Mouse (Mus musculus) midbrain, embryonic 13.5 days (tissue): ENCODE measurements around the gene Sost. TPM values are rescaled to one million over a fixed set of nuclear protein-coding genes. Genes with fewer than 3 reads are reported as not detected.

Source experiments
- ATAC-seq: fragments of 200-750 bp; cut with Nextera tagmentation; 2 replicates; pipeline ENCODE4 v1.8.0; 2017; ENCODE audit warnings: mild to moderate bottlenecking, moderate TSS enrichment, moderate library complexity
- H3K27ac ChIP-seq: fragments of 300-500 bp; sonication (generic); 2 replicates; pipeline ENCODE4 v1.5.1; 2015; ENCODE audit warnings: inconsistent platforms, mild to moderate bottlenecking, moderate library complexity
- H3K27me3 ChIP-seq: fragments of 300-500 bp; sonication (generic); 2 replicates; pipeline ENCODE4 v1.6.1; 2015; ENCODE audit warnings: mild to moderate bottlenecking, inconsistent platforms
- H3K36me3 ChIP-seq: fragments of 300-500 bp; sonication (generic); 2 replicates; pipeline ENCODE4 v1.6.1; 2015; ENCODE audit warnings: mild to moderate bottlenecking, inconsistent platforms
- H3K4me1 ChIP-seq: fragments of 300-500 bp; sonication (generic); replicated peaks from 2 replicates; pipeline ENCODE4 v1.6.1; 2015; ENCODE audit warnings: inconsistent platforms
- H3K4me2 ChIP-seq: fragments of 300-500 bp; sonication (generic); replicated peaks from 2 replicates; pipeline ENCODE4 v1.6.1; 2015; ENCODE audit warnings: moderate library complexity, mild to moderate bottlenecking, inconsistent platforms
- H3K4me3 ChIP-seq: fragments of 300-500 bp; sonication (generic); replicated peaks from 2 replicates; pipeline ENCODE4 v1.5.1; 2015; ENCODE audit warnings: mild to moderate bottlenecking, inconsistent platforms
- H3K9ac ChIP-seq: fragments of 300-500 bp; sonication (generic); replicated peaks from 2 replicates; pipeline ENCODE4 v1.6.1; 2015; ENCODE audit warnings: mild to moderate bottlenecking, inconsistent platforms
- H3K9me3 ChIP-seq: fragments of 300-500 bp; sonication (generic); 2 replicates; pipeline ENCODE4 v1.6.1; 2016; ENCODE audit warnings: mild to moderate bottlenecking, inconsistent platforms
- WGBS: fragments of 180-500 bp; shearing (Covaris S2); methylation state at CpG from one replicate; pipeline ENCODE4 v1.1.7; 2015; 5-methylcytosine and 5-hydroxymethylcytosine counted together
- polyA plus RNA-seq: library from polyadenylated mRNA; unstranded; fragments of >200 nt; fragmentation: Nextera tagmentation; extraction: Ambion mirVana; gene quantifications from 2 replicates; pipeline ENCODE4 v1.2.1, GENCODE M21; 2015

Gene Sost
- polyA plus RNA-seq, 1 experiment from 2014 or later = 0.07 TPM

- H3K9ac ChIP-seq = no peak overlapping the region
- no peaks in the 10 kb centered on the region for H3K36me3 ChIP-seq
- H3K27me3 ChIP-seq = peaks cover 34% of the 10 kb centered on the region
- no peak overlapping the region for H3K4me2 ChIP-seq
- 90% methylated on average over 3 of the region's 3 CpGs for WGBS
- H3K9me3 ChIP-seq = no peaks in the 10 kb centered on the region
- H3K4me3 ChIP-seq = no peak overlapping the region
- H3K27ac ChIP-seq = no peak overlapping the region
- peaks cover 11% of the 10 kb centered on the region for H3K4me1 ChIP-seq
- ATAC-seq = no peak
Measured at GRCm38 (mm10) chr11:101935743-101936142, 31.1 kb downstream of the Sost start.

GRCm38 (mm10) chr11:101931978-101932377, 34.8 kb downstream of the Sost start:
- no peak for ATAC-seq
- no peak overlapping the region for H3K4me3 ChIP-seq
- no peak overlapping the region for H3K27ac ChIP-seq
- H3K36me3 ChIP-seq = no peaks in the 10 kb centered on the region
- H3K9me3 ChIP-seq = no peaks in the 10 kb centered on the region
- H3K9ac ChIP-seq = no peak overlapping the region
- peaks cover 10% of the 10 kb centered on the region for H3K4me1 ChIP-seq
- H3K4me2 ChIP-seq = no peak overlapping the region
- 52% methylated on average over 4 of the region's 4 CpGs for WGBS
- peaks cover 23% of the 10 kb centered on the region for H3K27me3 ChIP-seq

GRCm38 (mm10) chr11:101928030-101928762, 38.6 kb downstream of the Sost start:
- no peak overlapping the region for H3K4me3 ChIP-seq
- 33% methylated on average over 25 of the region's 25 CpGs for WGBS
- H3K4me1 ChIP-seq = peaks cover 7% of the 10 kb centered on the region

DNA sequence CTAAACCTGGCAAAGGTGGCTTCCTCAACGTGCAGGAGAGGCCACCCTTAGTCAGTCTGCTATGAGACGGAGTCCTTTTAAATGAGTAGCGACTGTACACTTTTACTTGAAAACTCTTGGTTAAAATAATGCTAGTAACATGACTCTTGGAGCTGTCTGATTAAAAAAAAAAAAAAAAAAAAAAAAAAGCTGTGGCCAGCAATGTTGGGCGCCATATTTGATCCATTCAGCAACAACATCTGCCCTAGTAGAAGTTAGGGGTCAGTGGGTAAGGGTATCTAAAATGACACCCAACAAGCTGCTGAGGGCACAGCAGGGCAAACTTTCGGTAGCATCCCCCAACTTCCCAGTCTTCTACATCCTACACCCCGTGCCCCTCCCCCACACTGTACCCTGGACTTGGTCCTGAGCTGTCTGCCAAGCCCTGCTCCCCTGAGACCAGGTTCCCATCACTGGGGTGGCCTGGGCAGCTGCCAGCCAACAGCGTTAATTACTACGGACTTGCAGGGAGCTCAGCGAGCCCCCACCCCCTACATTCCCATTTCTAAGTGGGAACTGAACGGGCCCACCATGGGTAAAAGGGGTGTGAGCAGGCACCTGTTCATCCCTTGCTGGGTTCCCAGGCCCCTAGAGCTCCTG, 39.7 kb downstream of the Sost start:
- WGBS = 81% methylated on average over 10 of the region's 10 CpGs
- Histone ChIP-seq H3K27me3 (0 out of 2 replicates have a peak, but pooled peaks cover 13% of the 10 kb centered on the region), H3K4me2 (no peak overlapping the region), H3K4me3 (no peak overlapping the region), H3K4me1 (peaks cover 7% of the 10 kb centered on the region), H3K36me3 (no peaks in the 10 kb centered on the region), H3K9ac (no peak overlapping the region), H3K27ac (no peak overlapping the region), H3K9me3 (no peaks in the 10 kb centered on the region)
- ATAC-seq = no peak

More at GRCm38 (mm10) chr11:101928030-101928762, 38.6 kb downstream of the Sost start:
- ATAC-seq = no peak
- no peaks in the 10 kb centered on the region for H3K9me3 ChIP-seq
- no peak overlapping the region for H3K9ac ChIP-seq
- H3K4me2 ChIP-seq = no peak overlapping the region
- H3K27me3 ChIP-seq = 0 out of 2 replicates have a peak, but pooled peaks cover 9% of the 10 kb centered on the region
- no peak overlapping the region for H3K27ac ChIP-seq
- H3K36me3 ChIP-seq = no peaks in the 10 kb centered on the region

- no peak overlapping the region for H3K9ac ChIP-seq
- H3K9me3 ChIP-seq = no peaks in the 10 kb centered on the region
- H3K27ac ChIP-seq = no peak overlapping the region
- no peak overlapping the region for H3K4me2 ChIP-seq
- no peak for ATAC-seq
- no peak overlapping the region for H3K4me3 ChIP-seq
- peaks cover 7% of the 10 kb centered on the region for H3K4me1 ChIP-seq
- H3K27me3 ChIP-seq = 0 out of 2 replicates have a peak, but pooled peaks cover 18% of the 10 kb centered on the region
- 66% methylated on average over 6 of the region's 6 CpGs for WGBS
- no peaks in the 10 kb centered on the region for H3K36me3 ChIP-seq
Measured at GRCm38 (mm10) chr11:101925636-101926035, 41.2 kb downstream of the Sost start.

GRCm38 (mm10) chr11:101924441-101924976, 42.3 kb downstream of the Sost start:
- Histone ChIP-seq H3K9ac (no peak overlapping the region), H3K4me1 (peaks cover 7% of the 10 kb centered on the region), H3K27me3 (0 out of 2 replicates have a peak, but pooled peaks cover 20% of the 10 kb centered on the region), H3K9me3 (no peaks in the 10 kb centered on the region), H3K27ac (no peak overlapping the region), H3K4me3 (no peak overlapping the region), H3K36me3 (no peaks in the 10 kb centered on the region), H3K4me2 (no peak overlapping the region)
- WGBS = 76% methylated on average over 19 of the region's 19 CpGs
- no peak for ATAC-seq

DNA sequence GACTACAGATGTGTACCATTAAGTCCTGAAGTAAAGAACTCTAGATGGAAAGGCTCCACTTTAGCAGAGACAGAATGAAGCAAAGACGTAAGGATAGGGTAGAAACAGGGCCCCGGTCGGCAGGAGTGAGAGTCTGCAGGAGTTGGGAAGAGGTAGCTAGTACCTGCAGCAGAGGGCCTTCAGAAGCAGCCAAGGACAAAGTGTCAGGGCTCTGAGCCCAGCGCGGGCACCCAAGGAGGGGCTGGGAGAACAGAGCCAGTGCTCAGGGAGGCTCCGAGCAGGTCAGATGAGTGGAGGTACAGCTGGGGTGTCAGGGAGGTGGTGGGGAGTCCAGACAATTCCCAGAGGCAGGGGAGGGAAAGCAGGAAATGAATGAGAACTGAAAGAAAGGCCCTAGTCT, 42.8 kb downstream of the Sost start:
- H3K9me3 ChIP-seq = no peaks in the 10 kb centered on the region
- 0 out of 2 replicates have a peak, but pooled peaks cover 20% of the 10 kb centered on the region for H3K27me3 ChIP-seq
- H3K9ac ChIP-seq = no peak overlapping the region
- no peak for ATAC-seq
- WGBS = 91% methylated on average over 6 of the region's 6 CpGs
- no peak overlapping the region for H3K4me3 ChIP-seq
- no peaks in the 10 kb centered on the region for H3K36me3 ChIP-seq
- no peak overlapping the region for H3K4me2 ChIP-seq
- peaks cover 7% of the 10 kb centered on the region for H3K4me1 ChIP-seq
- H3K27ac ChIP-seq = no peak overlapping the region

- no peak overlapping the region for H3K9ac ChIP-seq
- 84% methylated on average over 12 of the region's 12 CpGs for WGBS
- no peaks in the 10 kb centered on the region for H3K4me1 ChIP-seq
- H3K36me3 ChIP-seq = no peaks in the 10 kb centered on the region
- H3K4me3 ChIP-seq = no peak overlapping the region
- no peak for ATAC-seq
- H3K27me3 ChIP-seq = peaks cover 33% of the 10 kb centered on the region; the same call in 1 of the 2 replicates
- H3K27ac ChIP-seq = no peak overlapping the region
- no peaks in the 10 kb centered on the region for H3K9me3 ChIP-seq
- H3K4me2 ChIP-seq = no peak overlapping the region
Measured at GRCm38 (mm10) chr11:101921361-101921952, 45.4 kb downstream of the Sost start.

DNA sequence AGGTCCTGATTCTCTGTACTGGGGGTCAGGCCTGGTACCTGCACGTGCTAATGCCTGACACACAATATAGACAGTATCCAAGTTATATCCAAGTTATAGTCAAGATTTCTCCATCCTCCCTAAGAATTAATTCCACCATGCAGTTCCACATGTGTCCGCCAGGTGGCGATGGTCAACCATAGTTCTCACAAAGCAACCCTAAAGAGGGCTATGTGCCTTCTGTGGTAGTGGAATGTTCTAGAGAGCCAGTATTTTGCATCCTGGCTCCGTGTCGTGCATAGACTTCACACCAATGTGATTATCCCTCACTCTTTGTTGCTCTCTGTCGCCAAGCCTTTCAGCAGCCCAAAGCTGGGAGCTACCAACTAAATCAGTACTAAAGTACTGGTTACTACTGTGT, 47.2 kb downstream of the Sost start:
- Histone ChIP-seq H3K4me3 (no peak overlapping the region), H3K4me2 (no peak overlapping the region), H3K9me3 (no peaks in the 10 kb centered on the region), H3K9ac (no peak overlapping the region), H3K4me1 (no peaks in the 10 kb centered on the region), H3K36me3 (no peaks in the 10 kb centered on the region), H3K27me3 (peaks cover 33% of the 10 kb centered on the region; the same call in 1 of the 2 replicates), H3K27ac (no peak overlapping the region)
- ATAC-seq = 0 out of 2 replicates have a peak, but pooled peaks have one; percentile 65
- WGBS = 1% methylated on average over 6 of the region's 6 CpGs

DNA sequence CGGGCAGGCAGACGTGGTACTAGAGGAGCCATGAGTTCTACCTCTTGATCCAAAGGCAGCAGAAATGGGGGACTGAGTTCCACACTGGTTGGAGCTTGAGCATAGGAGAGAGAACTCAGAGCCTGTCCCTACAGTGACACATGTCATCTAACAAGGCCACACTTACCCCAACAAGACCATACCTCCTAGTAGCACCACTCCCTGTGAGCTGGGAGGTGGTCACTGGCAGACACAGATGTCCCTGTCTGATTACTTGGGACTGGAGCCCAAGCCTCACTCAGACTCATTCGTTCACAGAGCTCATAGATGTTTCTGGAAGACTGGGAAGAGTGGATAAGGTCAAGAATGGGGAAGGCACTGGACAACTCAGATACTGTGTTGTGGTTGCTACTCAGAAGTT, 48.2 kb downstream of the Sost start:
- no peaks in the 10 kb centered on the region for H3K9me3 ChIP-seq
- no peaks in the 10 kb centered on the region for H3K36me3 ChIP-seq
- WGBS = 77% methylated on average over 3 of the region's 3 CpGs
- H3K4me3 ChIP-seq = no peak overlapping the region
- no peaks in the 10 kb centered on the region for H3K4me1 ChIP-seq
- H3K9ac ChIP-seq = no peak overlapping the region
- H3K27me3 ChIP-seq = peaks cover 37% of the 10 kb centered on the region; the same call in 1 of the 2 replicates
- no peak overlapping the region for H3K4me2 ChIP-seq
- H3K27ac ChIP-seq = no peak overlapping the region
- ATAC-seq = no peak

- Histone ChIP-seq H3K4me3 (no peak overlapping the region), H3K4me1 (no peaks in the 10 kb centered on the region), H3K27me3 (peaks cover 35% of the 10 kb centered on the region; the same call in 1 of the 2 replicates), H3K27ac (no peak overlapping the region), H3K9ac (no peak overlapping the region), H3K36me3 (no peaks in the 10 kb centered on the region), H3K9me3 (no peaks in the 10 kb centered on the region), H3K4me2 (no peak overlapping the region)
- WGBS = 65% methylated on average over 3 of the region's 3 CpGs
- no peak for ATAC-seq
Measured at GRCm38 (mm10) chr11:101916772-101917171, 50.0 kb downstream of the Sost start.

GRCm38 (mm10) chr11:101913591-101913990, 53.2 kb downstream of the Sost start:
- no peak overlapping the region for H3K4me2 ChIP-seq
- no peak for ATAC-seq
- H3K9me3 ChIP-seq = no peaks in the 10 kb centered on the region
- H3K27ac ChIP-seq = no peak overlapping the region
- peaks cover 29% of the 10 kb centered on the region; the same call in 1 of the 2 replicates for H3K27me3 ChIP-seq
- H3K4me1 ChIP-seq = no peaks in the 10 kb centered on the region
- H3K9ac ChIP-seq = no peak overlapping the region
- H3K4me3 ChIP-seq = no peak overlapping the region
- 58% methylated on average over 8 of the region's 8 CpGs for WGBS
- H3K36me3 ChIP-seq = no peaks in the 10 kb centered on the region
